Mouse (Mus musculus) olfactory bulb, adult 2 months (tissue): ENCODE data around the gene Nkiras1.

Experiments used
- CTCF ChIP-seq: fragments of 200-500 bp; IDR thresholded peaks from 2 replicates; pipeline ENCODE4 v1.5.1; 2012; ENCODE audit warnings: low read depth, mild to moderate bottlenecking, low read length, moderate library complexity; ENCODE audit not compliant: insufficient read depth
- POLR2A ChIP-seq: fragments of 200-500 bp; IDR thresholded peaks from 2 replicates; pipeline ENCODE4 v1.6.1; 2012; ENCODE audit warnings: mild to moderate bottlenecking, low read depth, low read length, moderate library complexity; ENCODE audit not compliant: insufficient read depth

DNA sequence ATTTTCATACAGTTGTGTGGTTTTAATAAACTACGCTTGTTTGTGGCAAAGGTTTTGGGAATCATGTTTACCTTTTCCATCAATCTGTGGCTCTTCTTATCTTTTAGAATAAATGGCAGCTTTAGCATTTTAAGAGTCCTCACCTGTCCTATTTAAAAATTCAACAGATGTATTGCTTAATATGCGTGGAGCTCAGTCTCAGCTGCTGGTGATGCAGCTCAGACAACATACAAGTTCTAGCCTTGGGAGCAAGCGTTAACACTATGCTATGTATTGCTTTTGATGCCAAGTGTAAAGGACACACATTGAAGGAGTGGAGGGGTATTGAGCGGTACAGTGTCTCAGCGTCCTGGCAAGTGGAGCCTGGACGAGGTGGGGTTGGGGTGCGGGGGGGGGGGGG is 730 bp downstream of the Nkiras1 start:
- TF ChIP-seq CTCF (no peak), POLR2A (no peak)
